Mouse (Mus musculus) ovary, adult 2 months (tissue): ENCODE measurements around the gene Smc2. TPM values are rescaled to one million over a fixed set of nuclear protein-coding genes. Genes with fewer than 3 reads are reported as not detected.

Experiments used
- polyA plus RNA-seq: library from polyadenylated mRNA; depleted of rRNA; stranded (reverse); fragments of >200 nt; gene quantifications from 2 replicates; pipeline ENCODE4 v1.2.3, GENCODE M21; 2012; rRNA removed

Gene Smc2
- polyA plus RNA-seq: 1.00 and 1.1 TPM in 2 replicates

DNA sequence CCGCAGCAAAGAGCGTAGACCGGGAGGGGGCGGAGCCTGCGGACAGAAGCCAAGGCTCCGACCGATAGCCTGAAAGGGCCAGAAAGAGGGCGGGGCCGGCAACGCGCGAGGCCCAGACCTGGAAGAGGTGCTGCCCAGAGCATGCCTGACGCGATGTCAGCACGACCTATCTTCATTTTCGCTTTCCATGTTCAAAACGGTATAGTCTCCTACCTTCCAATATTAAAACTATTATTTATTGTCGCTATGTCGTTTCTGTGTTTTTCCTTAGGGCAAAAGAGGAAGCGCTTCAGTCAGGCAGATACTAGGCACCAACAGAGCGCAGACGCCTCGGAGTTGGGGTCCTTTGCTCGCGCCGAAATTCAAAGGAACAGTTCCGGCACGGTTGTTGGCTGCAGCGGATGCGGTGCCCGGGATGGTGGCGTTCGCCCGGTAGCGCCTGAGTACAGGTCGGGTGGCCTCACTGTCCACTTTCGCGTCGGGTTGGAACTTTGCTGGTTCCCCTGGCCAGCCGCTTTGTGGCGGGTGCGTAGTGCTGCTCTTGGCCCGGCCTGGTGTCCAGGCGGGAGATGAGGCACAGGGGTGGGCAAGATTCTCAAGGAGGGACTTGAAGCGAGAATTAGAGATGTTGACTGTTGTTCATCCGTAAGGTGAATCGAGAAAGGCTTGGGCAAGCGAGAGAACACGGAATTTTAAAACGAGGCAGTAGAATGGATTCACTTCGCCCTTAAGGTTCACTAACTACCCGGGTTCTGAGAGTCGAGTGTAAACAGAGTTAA, at the start of gene Smc2:
Gene Smc2, plus strand, starts transcription at position 358 of the 779 bp plus-strand sequence.

DNA sequence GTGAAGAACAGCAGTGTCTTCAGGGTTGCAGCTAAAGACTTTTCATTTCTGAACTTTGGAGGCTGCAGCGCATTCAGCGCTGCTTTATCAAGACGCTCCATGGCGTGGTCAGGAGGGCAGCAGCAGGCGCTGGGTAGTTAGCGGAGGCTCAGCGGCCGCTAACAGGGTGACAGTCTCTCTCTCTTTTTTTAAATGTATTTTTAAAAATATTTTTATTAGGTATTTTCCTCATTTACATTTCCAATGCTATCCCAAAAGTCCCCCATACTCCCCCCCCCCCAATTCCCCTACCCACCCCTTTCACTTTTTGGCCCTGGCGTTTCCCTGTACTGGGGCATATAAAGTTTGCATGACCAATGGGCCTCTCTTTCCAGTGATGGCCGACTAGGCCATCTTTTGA, 58.1 kb downstream of the Smc2 start, which contains the start of gene Vma21-ps:
Gene Vma21-ps, minus strand, starts transcription at position 101 of the 400 bp plus-strand sequence.

Other genes with a start within 250 kb of the Smc2 start
- gene Vma21-ps, start 58.0 kb downstream of the Smc2 start, polyA plus RNA-seq: not detected in 2 replicates
- not detected in 2 replicates for gene Toporsl, start 157.0 kb downstream of the Smc2 start, polyA plus RNA-seq